Mouse (Mus musculus) B cell, adult 62 days (primary cell): ENCODE measurements around the gene Brwd1. TPM values are rescaled to one million over a fixed set of nuclear protein-coding genes. Genes with fewer than 3 reads are reported as not detected.

Experiments
- total RNA-seq: library from RNA; stranded (reverse); gene quantifications from 4 replicates; pipeline ENCODE4 v1.2.4, GENCODE M21; 2023

Brwd1 gene
- total RNA-seq = 426 to 464 TPM (median 445 TPM) in 4 replicates

DNA sequence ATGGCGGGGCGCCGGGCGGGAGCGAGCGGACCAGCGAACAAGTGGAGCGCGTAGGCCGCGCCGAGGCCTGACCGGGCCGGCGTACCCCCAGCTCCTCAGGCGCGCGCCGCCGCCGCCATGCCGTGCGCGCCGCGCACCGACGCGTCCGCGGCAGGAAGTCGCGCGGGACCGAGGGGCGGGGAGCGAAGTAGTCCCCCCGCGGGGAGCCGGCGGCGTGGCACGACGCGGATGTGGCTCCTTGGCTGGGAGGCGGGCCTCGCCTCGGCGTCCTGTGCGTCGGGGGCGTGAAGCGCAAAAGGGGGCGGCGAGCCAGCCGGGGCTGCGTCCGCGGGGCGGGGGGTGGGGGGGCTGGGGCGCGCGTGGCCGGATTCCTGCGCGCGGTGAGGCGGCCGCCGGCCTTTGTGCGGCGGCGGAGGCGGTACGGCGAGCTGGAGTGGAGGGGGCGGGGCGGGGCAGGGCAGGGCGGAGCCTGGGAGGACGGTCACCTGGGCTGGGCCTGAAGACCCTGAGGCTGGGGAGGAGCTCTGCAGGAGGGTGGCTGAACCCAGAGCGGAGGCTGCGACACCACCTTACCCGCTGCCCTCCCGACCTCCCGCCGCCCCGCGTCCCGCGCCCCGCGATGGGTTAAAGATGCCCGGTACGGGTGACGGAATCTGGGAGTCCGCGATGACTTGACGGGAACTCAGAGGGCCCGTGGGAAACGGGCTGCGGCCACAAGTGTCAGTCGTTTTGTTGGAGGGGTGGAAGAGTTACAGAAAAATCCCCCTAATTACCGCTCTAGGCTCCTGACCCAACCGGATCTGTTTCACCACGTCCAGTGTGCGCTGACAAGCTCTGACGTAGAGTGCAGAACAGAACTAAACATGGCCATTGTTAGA lies at the start of gene Brwd1:
Brwd1 (minus strand) TSS at position 226 of the 878 bp plus-strand sequence.

DNA sequence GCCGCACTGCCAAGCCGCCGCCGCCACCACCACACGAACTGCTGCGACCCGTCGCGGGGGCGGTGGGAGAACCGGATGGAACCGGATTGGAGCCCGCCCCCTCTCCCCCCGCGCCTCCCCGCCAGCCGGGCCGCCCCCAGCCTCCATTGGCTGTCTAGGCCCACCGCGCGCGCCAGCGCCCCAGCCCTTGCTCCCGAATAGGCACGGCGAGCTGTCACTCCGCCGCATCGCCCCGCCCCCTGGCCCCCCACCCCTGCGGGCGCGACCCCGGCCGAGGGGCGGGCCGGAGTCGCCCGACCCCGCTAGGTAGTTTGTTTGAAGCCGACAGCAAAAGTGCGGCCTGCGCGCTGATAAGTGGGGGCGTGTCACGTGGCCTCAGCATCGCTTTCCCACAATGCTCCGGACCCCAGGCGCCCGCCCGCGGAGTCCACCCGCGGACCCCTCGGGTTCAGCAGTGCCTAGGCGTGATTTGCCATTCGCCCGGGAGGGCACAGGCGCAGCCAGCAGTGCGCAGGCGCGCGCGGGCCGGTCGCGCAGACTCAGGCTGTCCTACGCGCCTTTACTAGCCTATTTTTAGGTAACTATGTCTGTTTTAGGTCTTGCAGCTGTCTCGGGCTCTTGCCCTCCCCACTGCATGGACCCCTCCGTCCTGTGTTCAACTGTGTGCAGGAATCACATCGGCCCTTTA lies 45.5 kb upstream of the Brwd1 start, which contains the start of gene Hmgn1:
Hmgn1 (minus strand) TSS at position 73 of the 688 bp plus-strand sequence.

DNA sequence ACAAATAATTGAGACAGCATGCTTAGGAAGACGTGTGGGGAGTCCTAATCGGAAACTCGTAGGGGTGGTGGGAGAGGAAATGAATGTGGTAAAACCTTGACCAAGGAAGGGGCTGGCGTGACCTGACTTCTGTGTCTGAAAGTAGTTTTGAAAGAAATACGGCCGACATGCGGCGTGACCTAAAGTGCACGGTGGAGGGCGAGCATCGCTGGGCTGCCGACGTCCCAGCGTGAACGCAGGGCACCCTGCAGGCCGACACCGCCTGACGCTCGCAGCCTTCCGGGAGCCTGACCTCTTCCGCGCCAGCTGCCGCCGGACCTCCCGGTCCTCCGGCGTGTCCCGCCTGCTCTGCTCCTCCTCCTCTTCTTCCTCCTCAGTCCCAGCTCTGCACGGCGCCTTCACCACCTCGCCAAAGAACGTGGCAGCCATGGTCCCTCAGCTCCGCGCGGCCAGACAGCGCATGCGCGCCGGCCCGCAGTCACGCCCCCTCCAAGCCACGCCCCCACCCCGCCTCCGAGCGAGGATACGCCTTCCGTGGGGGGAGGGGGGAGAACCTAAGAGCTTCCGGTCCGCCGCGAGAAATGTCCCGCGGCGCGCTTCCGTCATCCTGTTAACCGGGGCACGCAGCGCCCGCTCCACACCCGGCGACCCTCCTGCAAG lies 91.7 kb downstream of the Brwd1 start, which contains the start of gene Psmg1:
Psmg1 (minus strand) TSS at position 499 of the 660 bp plus-strand sequence.

Other genes starting within 250 kb of the Brwd1 start
- 13.3 to 17.3 TPM (median 15.0 TPM) in 4 replicates for gene Psmg1, start 91.6 kb downstream of the Brwd1 start, total RNA-seq
- gene Hmgn1, start 45.2 kb upstream of the Brwd1 start, total RNA-seq = 225 to 251 TPM (median 237 TPM) in 4 replicates
- gene Wrb, start 62.9 kb upstream of the Brwd1 start, total RNA-seq = 6.9 to 9.5 TPM (median 8.2 TPM) in 4 replicates
- gene Lca5l, start 109.7 kb upstream of the Brwd1 start, total RNA-seq = not detected in 4 replicates
- gene Sh3bgr, start 117.9 kb upstream of the Brwd1 start, total RNA-seq = not detected in 4 replicates
- gene B3galt5, start 153.3 kb upstream of the Brwd1 start, total RNA-seq = not detected in 4 replicates